Mouse (Mus musculus) G1E (cell line): ENCODE data around the gene Ccdc194.

Experiments used
- CTCF ChIP-seq: IDR thresholded peaks from 2 replicates; pipeline ENCODE4 v1.5.1; 2012; ENCODE audit warnings: low read depth, low read length, inconsistent platforms, mixed read lengths
- GATA1 ChIP-seq: IDR thresholded peaks from 2 replicates; pipeline ENCODE4 v1.6.1; 2012; ENCODE audit warnings: borderline replicate concordance, low read length, inconsistent platforms, mixed read lengths
- POLR2AphosphoS5 ChIP-seq: IDR thresholded peaks from 2 replicates; pipeline ENCODE4 v1.6.1; 2012; ENCODE audit warnings: low read depth, low read length, inconsistent platforms; ENCODE audit not compliant: insufficient replicate concordance

- TF ChIP-seq GATA1 (no peak), POLR2AphosphoS5 (no peak), CTCF (no peak)
Measured at GRCm38 (mm10) chr8:71543755-71544154, 18.2 kb upstream of the Ccdc194 start.
